Mouse (Mus musculus) kidney, adult 11 months (tissue): ENCODE data around the gene Jkamp.

Source experiments
- DNase-seq: peaks from one replicate; pipeline ENCODE4 v3.0.0; 2022

Jkamp gene

GRCm38 (mm10) chr12:72086166-72086825 lies 907 bp downstream of the Jkamp start:
- DNase-seq = peak; percentile 27

GRCm38 (mm10) chr12:72089802-72090201 lies 4.4 kb downstream of the Jkamp start:
- DNase-seq = no peak

GRCm38 (mm10) chr12:72096966-72097365 lies 11.6 kb downstream of the Jkamp start:
- DNase-seq = no peak

- DNase-seq = no peak
Measured at GRCm38 (mm10) chr12:72102776-72103175, 17.4 kb downstream of the Jkamp start.

GRCm38 (mm10) chr12:72104027-72104426 lies 18.6 kb downstream of the Jkamp start:
- no peak for DNase-seq

- DNase-seq = peak; percentile 33
Measured at GRCm38 (mm10) chr12:72104525-72105281, 19.3 kb downstream of the Jkamp start.

GRCm38 (mm10) chr12:72115126-72115525 lies 29.7 kb downstream of the Jkamp start:
- DNase-seq = no peak

GRCm38 (mm10) chr12:72115686-72116345 lies 30.4 kb downstream of the Jkamp start:
- DNase-seq = no peak

GRCm38 (mm10) chr12:72129203-72129602 lies 43.8 kb downstream of the Jkamp start:
- DNase-seq = no peak

- no peak for DNase-seq
Measured at GRCm38 (mm10) chr12:72150786-72151185, 65.4 kb downstream of the Jkamp start.
